Mouse (Mus musculus) gastrocnemius, adult 8-10 months (tissue): Measurements from ENCODE around the gene Ms4a4d. TPM values are rescaled to one million over a fixed set of nuclear protein-coding genes. Genes with fewer than 3 reads are reported as not detected.
"Not testable (repeated sequence)": the region's sequence is repeated elsewhere in the genome, so short reads cannot be mapped to it uniquely, and the experiment has no call there.

Experiments used
- DNase-seq, 2 experiments: peaks; one replicate each; pipeline ENCODE4 v3.0.0; 2022; ENCODE audit warnings: low spot score in 2 of 2
- total RNA-seq, 4 experiments: library from RNA; stranded (reverse); gene quantifications; 2 replicates each; pipeline ENCODE4 v1.2.4; 2022

The Ms4a4d gene
- total RNA-seq = 1 to 10 TPM; 1.7 to 3.6 (median 2.5) TPM

DNA sequence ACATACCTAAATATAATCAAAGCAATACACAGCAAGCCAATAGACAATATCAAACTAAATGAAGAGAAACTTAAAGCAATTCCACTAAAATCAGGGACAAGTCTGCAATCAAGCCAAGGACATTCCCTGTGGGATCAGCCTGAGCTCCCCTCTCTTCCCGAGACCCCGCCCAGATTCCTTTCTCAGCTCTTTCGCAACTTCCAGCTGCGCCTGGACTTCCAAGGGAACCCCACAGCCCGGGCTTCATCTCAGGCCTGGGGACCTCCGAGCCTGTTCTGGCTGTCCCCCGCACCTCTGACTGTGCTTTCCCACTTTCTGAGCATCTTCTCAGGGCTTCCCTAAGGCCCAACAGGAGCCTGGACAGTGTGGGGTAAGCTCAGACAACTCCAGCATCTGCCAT, at the start of gene Ms4a4d:
TSS of gene Ms4a4d (plus strand) at position 209 of the 400 bp plus-strand sequence.
- DNase-seq = peak; percentile 48 to 54

GRCm38 (mm10) chr19:11491406-11492189, 45.0 kb upstream of the Ms4a4d start:
- DNase-seq = no peak

GRCm38 (mm10) chr19:11492671-11493070, 43.9 kb upstream of the Ms4a4d start:
- no peak for DNase-seq

- no peak for DNase-seq
Measured at GRCm38 (mm10) chr19:11494519-11494918, 42.1 kb upstream of the Ms4a4d start.

GRCm38 (mm10) chr19:11496361-11496760, 40.2 kb upstream of the Ms4a4d start:
- DNase-seq = no peak

DNA sequence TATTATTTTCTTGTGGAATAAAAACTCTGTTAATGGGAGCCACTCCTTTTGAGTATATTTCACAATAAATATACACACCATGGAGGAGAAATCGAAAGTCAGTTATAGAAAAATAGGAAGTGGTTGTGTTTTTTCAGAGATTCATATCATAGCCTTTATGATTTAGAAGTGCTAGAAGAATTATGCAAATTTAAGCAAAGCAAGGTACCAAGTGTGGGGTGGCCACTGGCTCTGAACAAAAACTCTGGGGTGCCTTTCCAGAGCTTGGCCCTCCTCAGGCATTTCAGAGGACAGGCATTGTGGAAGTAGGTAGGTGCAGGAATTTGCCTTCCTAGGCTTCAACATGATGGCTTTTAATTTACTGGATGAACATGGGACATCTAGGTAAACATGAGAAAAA, 39.3 kb upstream of the Ms4a4d start:
- DNase-seq = not testable (repeated sequence)

GRCm38 (mm10) chr19:11500796-11501195, 35.8 kb upstream of the Ms4a4d start:
- DNase-seq = no peak

DNA sequence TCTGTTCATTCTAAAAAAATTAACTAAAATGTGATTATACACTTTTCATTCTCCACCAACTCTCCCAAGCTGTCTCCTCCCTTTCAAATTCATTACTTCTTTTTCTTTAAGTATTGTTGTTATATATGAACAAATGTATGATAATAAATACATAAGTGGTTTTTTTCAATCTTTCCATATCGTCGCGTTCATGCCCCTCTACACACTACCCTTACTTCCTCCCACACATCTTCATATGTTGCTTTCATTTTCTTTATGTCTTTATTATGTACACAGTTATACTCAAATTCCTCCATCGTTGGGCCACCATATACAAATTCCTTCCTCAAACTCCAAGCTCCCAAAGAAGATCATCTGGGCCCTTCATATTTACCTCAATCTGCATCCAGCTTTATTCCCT, 35.3 kb upstream of the Ms4a4d start:
- no peak for DNase-seq

DNA sequence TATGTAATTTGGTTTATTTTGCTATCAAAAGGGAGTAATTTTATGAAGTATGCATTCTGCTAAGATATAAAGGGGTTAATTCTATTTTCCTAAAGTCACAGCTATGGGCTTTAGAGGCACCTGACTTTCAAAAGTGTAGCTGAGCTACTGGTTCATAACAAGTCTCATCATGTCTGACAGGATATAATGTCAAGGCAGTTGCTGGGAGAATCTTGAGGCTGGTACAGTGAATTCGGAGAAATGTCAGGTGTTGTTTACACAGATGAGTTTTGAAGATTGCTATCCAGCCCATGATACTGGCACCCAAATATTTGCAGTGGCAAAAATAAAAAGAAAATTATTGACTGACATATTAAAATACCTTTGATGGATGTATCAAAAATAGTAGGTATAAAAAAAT, 31.7 kb upstream of the Ms4a4d start:
- DNase-seq = no peak

DNA sequence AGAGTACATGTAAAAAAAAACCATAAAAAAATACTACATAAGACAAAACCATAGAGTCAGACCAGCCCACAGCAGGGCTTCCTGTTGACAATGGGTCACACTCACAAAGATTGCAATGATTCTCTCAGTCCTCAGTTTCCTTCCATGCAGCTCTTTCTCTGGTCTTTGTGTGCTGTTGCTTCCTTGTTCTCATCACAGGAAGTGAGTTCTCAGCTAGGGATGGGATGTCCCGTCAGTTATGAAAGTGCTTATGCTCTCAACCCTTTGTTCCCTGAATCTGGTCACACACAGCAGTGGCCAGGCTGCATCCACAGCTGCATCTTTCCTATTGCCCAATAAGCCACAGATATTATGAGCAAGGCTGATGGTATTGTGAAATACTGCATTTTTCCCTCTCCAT, 23.1 kb upstream of the Ms4a4d start:
- no peak for DNase-seq

- DNase-seq = no peak
Measured at GRCm38 (mm10) chr19:11516246-11516645, 20.4 kb upstream of the Ms4a4d start, which contains the start of gene Ms4a6b. TSS of gene Ms4a6b (plus strand) at chr19:11516512.

GRCm38 (mm10) chr19:11516845-11517244, 19.8 kb upstream of the Ms4a4d start:
- no peak for DNase-seq

- DNase-seq = not testable (repeated sequence)
Measured at GRCm38 (mm10) chr19:11517373-11517772, 19.2 kb upstream of the Ms4a4d start.

DNA sequence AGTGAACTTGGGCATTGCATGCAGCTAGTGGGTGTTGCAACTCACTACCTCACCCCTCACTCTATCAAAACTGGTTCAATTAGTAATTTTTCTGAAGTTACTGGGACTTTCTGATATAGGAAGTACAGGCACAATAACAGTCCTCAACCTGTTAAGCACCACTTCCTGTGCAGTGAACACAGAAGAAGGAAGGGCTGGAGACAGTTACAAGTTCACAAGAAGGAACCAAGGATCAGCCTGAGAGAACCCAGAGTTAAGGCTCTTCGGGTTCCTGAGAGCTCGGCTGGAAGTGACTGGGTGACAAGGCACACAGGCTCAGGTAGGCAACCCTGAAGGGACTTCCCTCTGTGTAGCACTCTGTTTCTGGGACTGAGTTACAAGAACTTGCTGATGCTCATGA, 18.2 kb upstream of the Ms4a4d start:
- not testable (repeated sequence) for DNase-seq

- no peak for DNase-seq
Measured at GRCm38 (mm10) chr19:11520146-11520545, 16.5 kb upstream of the Ms4a4d start.

GRCm38 (mm10) chr19:11533421-11533820, 3.2 kb upstream of the Ms4a4d start:
- no peak for DNase-seq

DNA sequence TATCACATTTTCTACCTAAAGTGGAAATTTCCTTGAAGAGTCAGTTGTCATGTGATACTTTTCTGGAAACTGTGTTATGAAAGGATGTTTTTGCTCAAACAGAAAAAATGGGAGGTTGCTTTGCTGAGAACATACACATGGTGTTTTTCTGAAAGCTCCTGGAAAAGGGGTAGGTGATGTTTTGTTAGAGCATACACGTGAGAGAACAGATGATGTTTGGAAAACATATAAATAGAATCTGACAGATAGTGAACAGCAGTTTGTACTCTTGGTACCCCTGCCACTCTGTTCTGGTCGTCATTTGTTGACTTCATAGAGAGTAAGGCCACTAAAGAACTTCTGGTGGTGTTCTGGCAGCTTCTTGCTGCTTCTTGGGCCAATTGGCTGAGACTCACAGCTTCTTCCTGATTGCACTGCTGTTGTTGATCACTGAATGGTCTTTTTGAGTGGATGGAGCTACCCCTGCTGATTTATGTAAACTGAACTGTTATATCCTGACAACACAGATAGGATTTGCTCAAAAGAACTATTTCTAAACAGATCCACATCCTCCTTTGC, 2.6 kb upstream of the Ms4a4d start:
- peak; percentile 37 to 45 for DNase-seq

DNA sequence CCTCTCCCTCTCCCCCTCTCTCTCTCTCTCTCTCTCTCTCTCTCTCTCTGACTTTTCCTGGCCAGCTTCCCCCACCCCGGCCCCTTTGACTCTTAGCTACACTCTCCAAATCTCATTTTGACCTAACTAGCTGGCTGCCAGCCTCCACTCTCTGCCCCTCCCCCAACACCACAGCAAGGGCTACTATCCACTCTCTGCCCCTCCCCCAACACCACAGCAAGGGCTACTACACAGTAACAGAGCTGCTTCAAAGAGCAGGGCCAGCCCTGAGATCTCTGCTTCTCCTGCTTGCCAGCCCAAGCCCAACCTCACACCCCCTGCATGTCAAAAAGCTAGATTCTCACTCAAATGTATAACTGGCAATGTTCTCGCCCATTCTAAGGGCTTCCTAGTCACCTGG, 735 bp downstream of the Ms4a4d start:
- peak in 1 of 2 experiments; percentile 22 for DNase-seq

DNA sequence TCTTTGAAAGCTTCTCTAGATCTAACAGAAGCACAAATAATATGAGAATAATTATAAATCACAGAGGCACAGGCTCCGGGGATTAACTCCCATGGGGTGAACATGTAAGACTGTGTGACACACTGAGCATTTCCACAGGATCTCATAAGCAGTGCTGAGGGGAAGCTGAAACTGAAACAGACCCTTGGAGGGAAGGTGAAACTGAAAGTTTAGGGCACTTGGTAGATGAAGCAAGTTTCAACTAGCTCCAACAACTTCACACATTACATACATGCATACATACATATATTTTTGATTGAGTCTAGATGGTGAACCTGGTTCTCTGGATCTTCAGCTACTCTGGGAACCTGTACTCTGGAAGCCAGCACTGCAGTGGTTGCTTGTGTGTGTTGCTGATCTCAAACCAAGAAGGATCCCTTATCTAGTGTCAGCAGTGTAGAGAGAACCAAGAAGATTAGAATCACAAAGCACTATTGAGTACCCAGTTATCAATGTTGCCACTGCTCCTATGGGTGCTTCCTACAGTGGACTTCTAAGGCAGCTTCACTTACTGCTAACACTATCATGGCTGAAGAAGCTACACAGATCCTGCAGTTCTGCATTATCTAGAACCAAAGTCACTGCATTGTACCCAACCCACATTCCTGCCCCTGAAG, 3.7 kb downstream of the Ms4a4d start:
- DNase-seq = not testable (repeated sequence)

- DNase-seq = not testable (repeated sequence)
Measured at GRCm38 (mm10) chr19:11544383-11544782, 7.8 kb downstream of the Ms4a4d start.

DNA sequence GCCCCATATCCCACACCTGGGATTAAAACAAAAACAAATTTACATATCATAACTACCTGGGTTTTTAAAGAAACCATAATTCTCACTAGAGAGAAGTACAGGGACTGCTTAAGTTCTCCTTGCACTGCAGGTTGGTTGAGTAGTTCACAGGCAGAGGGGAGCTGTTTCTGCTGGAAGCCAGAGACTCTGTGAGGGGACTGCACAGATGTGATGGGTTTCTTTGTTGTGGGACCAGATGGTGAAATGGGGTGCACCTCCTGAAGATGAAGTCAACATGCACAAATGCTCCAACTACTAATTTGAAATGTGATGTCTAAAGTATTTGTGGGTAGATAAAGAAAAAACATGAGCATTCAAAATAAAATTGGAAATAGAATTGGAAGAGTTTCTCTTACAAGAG, 11.3 kb downstream of the Ms4a4d start:
- no peak for DNase-seq

DNA sequence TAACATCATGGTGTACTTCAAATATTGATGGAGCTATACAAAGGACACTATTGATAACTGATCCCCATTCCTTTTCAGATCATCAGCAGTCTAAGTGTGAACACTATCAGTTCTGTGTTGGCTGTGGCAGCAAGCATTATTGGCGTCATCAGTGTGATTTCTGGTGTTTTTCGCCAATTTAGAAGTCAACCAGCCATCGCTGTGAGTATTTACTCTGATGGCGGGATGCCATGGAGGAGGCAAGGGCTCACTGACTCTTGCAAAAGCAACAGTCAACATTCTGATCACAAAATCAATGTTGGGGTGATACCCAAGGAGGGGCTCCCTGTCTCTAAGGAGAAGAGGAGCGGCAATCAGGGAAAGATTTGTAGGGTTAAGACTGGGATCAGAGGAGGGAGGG, 18.1 kb downstream of the Ms4a4d start:
- DNase-seq = no peak
